Mouse (Mus musculus) E14TG2a.4 (cell line): ENCODE data around the gene Morc1.

Experiments
- H3K27me3 ChIP-seq: 2 replicates; pipeline ENCODE4 v1.6.1; 2014; ENCODE audit warnings: low read length, control low read depth; ENCODE audit not compliant: insufficient read depth
- H3K36me3 ChIP-seq: 2 replicates; pipeline ENCODE4 v1.6.1; 2014; ENCODE audit warnings: low read length, control low read depth; ENCODE audit not compliant: insufficient read depth
- H3K4me1 ChIP-seq: replicated peaks from 2 replicates; pipeline ENCODE4 v1.6.1; 2014; ENCODE audit warnings: low read depth, low read length, control low read depth
- H3K4me3 ChIP-seq: replicated peaks from 2 replicates; pipeline ENCODE4 v1.5.1; 2014; ENCODE audit warnings: mild to moderate bottlenecking, low read length
- H3K9me3 ChIP-seq: 2 replicates; pipeline ENCODE4 v1.6.1; 2014; ENCODE audit warnings: low read length, control low read depth
- CTCF ChIP-seq: conservative IDR thresholded peaks from 2 replicates; pipeline ENCODE4 v1.5.1; 2014; ENCODE audit warnings: low read length
- NANOG ChIP-seq: IDR thresholded peaks from 2 replicates; pipeline ENCODE4 v1.6.1; 2014; ENCODE audit warnings: borderline replicate concordance, low read length, mixed read lengths
- POU5F1 ChIP-seq: IDR thresholded peaks from 2 replicates; pipeline ENCODE4 v1.6.1; 2014; ENCODE audit warnings: low read length, borderline replicate concordance

Morc1 gene

DNA sequence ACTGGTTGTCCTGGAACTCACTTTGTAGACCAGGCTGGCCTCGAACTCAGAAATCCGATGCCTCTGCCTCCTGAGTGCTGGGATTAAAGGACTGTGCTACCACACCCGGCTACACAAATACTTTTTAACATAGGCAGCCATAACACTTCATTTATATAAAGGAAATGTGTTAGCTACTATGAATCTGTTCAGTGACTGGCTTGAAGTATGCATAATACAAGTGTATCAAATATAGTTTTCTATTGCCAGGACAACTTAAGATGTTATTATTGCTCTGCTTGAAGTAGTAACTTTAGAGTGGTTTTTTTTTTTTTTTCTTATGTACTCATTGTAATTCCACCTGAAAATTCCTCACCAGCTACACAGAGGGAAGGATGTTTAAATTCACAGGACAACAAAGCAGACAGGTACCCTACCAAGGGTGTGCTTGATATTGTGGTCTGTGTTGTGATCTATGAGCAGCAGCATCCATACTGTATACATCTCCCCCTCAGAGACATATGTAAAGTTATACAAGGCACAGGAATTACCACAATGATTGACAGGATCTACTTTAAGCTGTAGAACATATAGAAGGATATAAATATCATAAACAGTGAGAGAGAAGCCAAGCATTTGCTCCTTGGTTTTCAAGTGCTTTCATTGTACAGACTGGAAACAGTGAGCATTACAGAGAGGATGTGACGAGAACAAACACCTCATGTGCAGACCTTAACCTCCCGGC, 85.9 kb downstream of the Morc1 start:
- Histone ChIP-seq H3K4me3 (no peak overlapping the region), H3K27me3 (no peaks in the 10 kb centered on the region), H3K4me1 (peaks cover 17% of the 10 kb centered on the region), H3K9me3 (no peaks in the 10 kb centered on the region), H3K36me3 (peaks cover 72% of the 10 kb centered on the region)
- TF ChIP-seq POU5F1 (no peak), CTCF (no peak), NANOG (no peak)

DNA sequence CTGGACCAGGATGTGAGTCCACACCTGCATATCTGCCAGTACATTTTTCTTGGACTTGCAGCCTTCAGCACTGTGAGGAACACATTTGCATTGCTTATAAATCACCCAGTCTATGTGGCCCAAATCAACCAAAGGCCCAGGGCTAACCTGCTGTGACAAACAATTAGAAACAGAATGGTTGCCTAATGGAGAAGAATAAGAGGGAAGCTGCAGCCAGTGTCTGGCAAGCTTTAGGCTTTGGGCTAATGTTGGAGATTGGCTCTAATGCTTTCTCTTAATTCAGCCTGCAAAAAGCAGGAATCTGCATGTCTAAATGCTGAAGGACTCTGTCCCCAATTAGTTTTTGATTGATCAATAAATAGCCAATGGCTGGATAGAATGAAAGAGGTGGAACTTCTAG, 88.5 kb downstream of the Morc1 start:
- Histone ChIP-seq H3K27me3 (no peaks in the 10 kb centered on the region), H3K36me3 (peaks cover 69% of the 10 kb centered on the region), H3K9me3 (no peaks in the 10 kb centered on the region), H3K4me1 (peaks cover 17% of the 10 kb centered on the region), H3K4me3 (no peak overlapping the region)
- TF ChIP-seq CTCF: no peak
- TF ChIP-seq NANOG: peak; percentile 69; the same call in 1 of the 2 replicates

DNA sequence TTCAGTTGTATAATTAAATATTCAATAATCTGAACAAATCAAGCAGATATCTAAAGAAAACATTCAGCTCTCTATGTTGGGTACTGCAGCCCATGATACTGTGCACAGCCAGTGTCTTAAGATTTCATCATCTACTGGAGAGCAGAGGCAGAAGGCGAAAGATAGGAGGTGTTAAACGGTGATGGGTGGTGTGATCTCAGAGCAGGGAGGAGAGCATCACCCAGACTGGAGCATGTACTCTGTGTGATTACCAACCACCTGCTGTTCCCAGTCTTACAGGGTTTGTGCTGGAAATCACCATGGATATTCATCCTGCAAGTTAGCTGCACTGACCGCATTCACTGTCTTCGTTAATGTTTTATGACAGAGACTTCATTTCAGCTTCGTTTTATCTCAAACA, 106.1 kb downstream of the Morc1 start:
- no peak for TF ChIP-seq POU5F1
- no peaks in the 10 kb centered on the region for H3K27me3 ChIP-seq
- no peaks in the 10 kb centered on the region for H3K9me3 ChIP-seq
- no peaks in the 10 kb centered on the region for H3K4me1 ChIP-seq
- peaks cover 44% of the 10 kb centered on the region for H3K36me3 ChIP-seq
- H3K4me3 ChIP-seq: no peak overlapping the region

DNA sequence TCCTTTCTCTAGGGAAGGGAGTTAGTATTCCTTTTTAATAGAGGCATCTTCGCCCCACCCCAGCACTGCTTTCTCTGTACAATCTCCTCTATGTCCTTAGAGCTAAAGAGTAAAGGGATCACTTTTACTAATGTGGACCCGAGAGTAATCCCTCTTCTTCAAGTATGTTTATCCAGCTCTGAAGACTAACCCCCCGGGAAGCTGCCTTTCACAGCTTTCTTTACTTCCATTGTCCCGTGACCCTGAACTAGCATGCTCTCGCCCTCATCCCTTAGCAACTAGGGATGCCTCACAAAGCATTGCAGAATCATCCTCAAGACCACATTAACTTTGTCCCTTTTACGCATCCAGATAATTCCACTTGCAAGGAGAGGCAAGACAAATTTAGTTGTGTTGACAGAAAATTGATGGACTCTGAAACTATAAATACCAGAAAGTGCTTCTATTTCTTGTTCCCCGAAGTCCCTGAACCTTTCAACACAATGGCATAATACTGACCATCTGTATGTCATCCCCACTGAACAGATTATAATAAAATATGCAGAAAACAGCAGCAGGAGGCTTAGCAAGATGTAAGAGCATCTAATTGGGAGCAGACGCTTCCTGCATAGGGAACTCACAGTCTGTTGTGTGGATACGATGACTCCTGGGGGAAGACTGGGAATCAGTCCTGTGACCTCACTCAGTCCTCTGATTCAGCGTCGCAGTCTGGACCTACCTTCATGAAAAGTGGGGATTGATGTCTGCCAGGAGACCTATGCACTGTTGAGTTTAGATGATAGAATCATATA, 131.4 kb downstream of the Morc1 start:
- peak; percentile 71; the same call in 1 of the 2 replicates for TF ChIP-seq NANOG
- TF ChIP-seq CTCF: no peak
- peaks cover 95% of the 10 kb centered on the region for H3K36me3 ChIP-seq

DNA sequence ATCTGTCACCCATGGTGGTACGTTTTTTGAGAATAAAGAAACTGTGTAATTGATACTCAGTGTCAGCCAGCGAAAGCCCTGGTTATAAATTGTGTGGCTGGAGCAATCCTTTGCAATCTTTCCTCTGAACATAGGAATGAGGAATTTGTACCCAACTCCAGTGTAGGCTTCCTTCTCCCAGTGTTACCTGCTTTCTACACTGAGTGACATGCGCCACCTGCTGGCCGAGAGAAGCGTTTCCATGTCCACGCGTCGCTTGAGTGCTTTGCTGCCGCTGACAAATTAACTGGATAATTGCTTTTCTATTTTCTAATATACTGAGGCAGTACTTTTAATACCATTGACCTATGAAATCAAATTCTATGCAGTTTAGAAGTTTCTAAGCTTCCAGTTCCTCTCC, 139.3 kb downstream of the Morc1 start:
- Histone ChIP-seq H3K9me3 (0 out of 2 replicates have a peak, but pooled peaks cover 2% of the 10 kb centered on the region), H3K4me3 (no peak overlapping the region), H3K36me3 (peaks cover 88% of the 10 kb centered on the region), H3K4me1 (no peaks in the 10 kb centered on the region; the same call in 1 of the 2 replicates), H3K27me3 (no peaks in the 10 kb centered on the region)
- TF ChIP-seq CTCF: peak; percentile 70
- TF ChIP-seq NANOG: no peak

More for the DNA sequence above, 131.4 kb downstream of the Morc1 start:
- Histone ChIP-seq H3K9me3 (0 out of 2 replicates have a peak, but pooled peaks cover 2% of the 10 kb centered on the region), H3K27me3 (no peaks in the 10 kb centered on the region), H3K4me3 (no peak overlapping the region), H3K4me1 (peaks cover 64% of the 10 kb centered on the region)

DNA sequence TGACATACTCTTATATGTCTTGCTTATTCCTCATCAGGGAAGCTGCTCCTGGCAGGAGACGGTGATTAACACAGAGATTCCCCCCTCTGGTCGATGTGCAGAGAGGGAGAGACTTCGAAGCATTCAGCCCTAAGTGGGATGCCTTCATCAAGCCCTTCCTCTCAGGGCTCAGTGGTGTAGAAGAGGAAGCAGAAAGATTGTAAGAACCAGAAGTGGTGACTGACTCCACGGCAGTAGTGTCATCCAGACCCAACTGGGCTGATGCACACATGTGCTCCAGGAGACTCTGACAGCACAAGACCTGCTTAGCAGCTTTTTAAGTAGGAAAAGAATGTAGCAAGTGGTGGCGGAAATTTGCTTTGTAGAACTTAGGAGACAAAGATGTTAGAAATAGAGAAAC, 143.0 kb downstream of the Morc1 start:
- Histone ChIP-seq H3K4me1 (no peaks in the 10 kb centered on the region; the same call in 1 of the 2 replicates), H3K36me3 (peaks cover 78% of the 10 kb centered on the region)

DNA sequence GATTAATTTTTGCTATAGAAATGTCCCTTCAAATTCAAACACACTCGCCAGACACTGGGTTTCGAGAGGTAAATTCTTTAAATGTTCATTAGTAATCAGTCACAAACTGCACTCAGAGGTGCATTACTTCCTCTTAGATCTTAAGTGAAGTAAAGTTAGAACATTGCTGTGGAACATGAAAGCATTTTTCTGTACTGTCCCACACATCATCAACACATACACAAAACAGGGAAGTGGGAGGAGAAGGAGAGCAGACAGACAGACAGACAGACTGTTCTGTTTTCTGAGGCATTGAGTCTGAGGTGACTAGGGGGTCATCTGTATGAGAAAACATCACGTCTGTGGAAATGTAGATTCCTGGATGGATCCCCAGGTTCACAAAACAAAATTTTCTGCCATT, 143.5 kb downstream of the Morc1 start:
- Histone ChIP-seq H3K36me3 (peaks cover 76% of the 10 kb centered on the region), H3K9me3 (no peaks in the 10 kb centered on the region), H3K4me1 (no peaks in the 10 kb centered on the region), H3K27me3 (no peaks in the 10 kb centered on the region), H3K4me3 (no peak overlapping the region)
- TF ChIP-seq CTCF (no peak), POU5F1 (no peak), NANOG (no peak)

More for the DNA sequence above, 143.0 kb downstream of the Morc1 start:
- no peaks in the 10 kb centered on the region for H3K27me3 ChIP-seq
- H3K9me3 ChIP-seq: no peaks in the 10 kb centered on the region
- no peak overlapping the region for H3K4me3 ChIP-seq
- TF ChIP-seq NANOG (no peak), CTCF (no peak), POU5F1 (no peak)

DNA sequence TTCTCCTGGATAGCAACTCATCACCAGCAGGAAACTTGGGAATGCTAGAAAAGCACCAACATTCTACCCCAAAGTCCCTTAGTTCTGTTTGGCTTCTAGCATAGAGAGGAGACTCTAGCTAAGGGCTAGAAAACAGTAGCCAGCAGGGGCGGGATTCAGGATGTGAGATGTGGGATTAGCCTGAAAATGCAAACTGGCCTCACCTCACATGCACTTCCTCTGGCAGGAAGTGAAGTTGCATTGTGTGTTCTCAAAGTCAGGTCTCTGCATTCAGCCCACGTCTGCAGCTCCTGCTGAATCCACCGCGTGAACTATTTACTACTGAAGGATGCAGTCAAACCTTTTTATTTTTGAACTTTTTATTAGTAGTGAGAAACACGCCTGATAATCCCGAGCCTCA, 154.3 kb downstream of the Morc1 start:
- no peak overlapping the region for H3K4me3 ChIP-seq
- H3K27me3 ChIP-seq: no peaks in the 10 kb centered on the region
- peaks cover 58% of the 10 kb centered on the region for H3K36me3 ChIP-seq
- H3K9me3 ChIP-seq: peaks cover 10% of the 10 kb centered on the region
- H3K4me1 ChIP-seq: peaks cover 16% of the 10 kb centered on the region
- no peak for TF ChIP-seq NANOG
- no peak for TF ChIP-seq CTCF
